Mouse (Mus musculus): ENCODE measurements at regions not wholly inside any gene's neighbourhood (a gene's known extent, or its start where the extent isn't known, plus 50 kb on each side); places are given as distances from the start of the nearest gene placed in this dataset.
A peak's percentile ranks its signal among the peaks of the same experiment; 100 is the strongest.

DNA sequence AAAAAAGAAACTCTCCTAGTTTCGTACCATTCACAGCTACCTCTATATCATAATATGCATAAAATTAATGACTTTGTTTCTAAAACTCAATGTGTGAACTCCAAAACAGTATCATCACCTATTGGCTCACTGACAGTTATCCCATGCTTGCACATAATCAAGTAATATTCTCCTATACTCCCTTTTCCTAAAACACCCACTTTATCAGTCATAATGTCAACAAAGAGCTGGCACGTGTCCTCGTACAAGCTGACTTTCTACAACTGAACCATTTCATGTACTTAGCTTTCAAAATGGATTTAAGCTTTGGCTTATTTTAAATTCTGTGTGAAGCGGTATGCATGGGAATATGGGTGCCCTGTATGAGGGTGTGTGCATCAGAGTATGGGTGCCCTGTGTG, 58.0 kb upstream of the Golim4 start:
- DNase-seq = no peak

GRCm38 (mm10) chr3:76008564-76009183, 51.9 kb upstream of the Golim4 start:
- DNase-seq = peak; percentile 16 to 22

All from cerebellum, adult 18-20 months (tissue).